Comparison of ENCODE assay signal across 25 mouse cellular contexts in the genomic region with DNA sequence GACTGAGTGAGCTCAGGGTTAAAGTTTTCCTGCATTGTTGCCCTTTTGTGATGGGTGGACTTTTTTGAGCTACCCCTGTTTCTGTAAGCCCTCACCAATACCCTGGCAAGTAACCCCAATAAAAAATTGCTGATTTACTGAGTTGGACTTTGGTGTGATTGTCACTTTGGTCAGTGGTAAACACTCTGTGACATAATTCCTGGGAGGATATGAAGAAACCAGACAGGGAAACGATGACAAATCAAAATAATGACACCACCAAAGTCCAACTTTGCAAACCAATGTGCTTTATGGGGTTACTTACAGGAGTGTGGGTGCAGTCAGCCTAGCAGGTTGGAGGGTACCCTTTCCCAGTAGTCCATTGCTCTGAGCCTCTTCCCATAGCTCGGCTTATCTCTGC. TPM values are rescaled to one million over a fixed set of nuclear protein-coding genes. Genes with fewer than 3 reads are reported as not detected.
DNase-seq lines count a peak whose midpoint lies in the region; ATAC-seq and TF ChIP-seq lines count a peak whose summit lies in the region.
"Had no signal": no experiment of that assay in that cellular context is flagged by ENCODE, and none has a peak within 500 bp of the region (broad histone marks: within the 10 kb centered on the region; RNA-seq: fewer than 3 reads in every experiment).

No protein-coding gene starts in this region.

- no peaks in the 10 kb centered on the region for H3K9me3 ChIP-seq in intestine, postnatal 0 days (ENCODE audit: control insufficient read depth)
- H3K9me3 ChIP-seq in intestine, embryonic 16.5 days (ENCODE audit: control insufficient read depth, low read length): no peaks in the 10 kb centered on the region
- H3K9me3 ChIP-seq in liver, postnatal 0 days (ENCODE audit: low read length): no peaks in the 10 kb centered on the region
- no peaks in the 10 kb centered on the region for H3K9me3 ChIP-seq in liver, embryonic 12.5 days (replicated peaks)
- H3K9me3 ChIP-seq: embryonic facial prominence, embryonic 13.5 days; embryonic facial prominence, embryonic 15.5 days; forebrain, embryonic 10.5 days; forebrain, embryonic 12.5 days had no signal

- ATAC-seq in intestine, postnatal 0 days: 0 out of 2 replicates have a peak, but pooled peaks have one; percentile 25
- ATAC-seq in intestine, embryonic 16.5 days: no peak
- 0 out of 2 replicates have a peak, but pooled peaks have one; percentile 31 for ATAC-seq in liver, postnatal 0 days
- no peak for ATAC-seq in liver, embryonic 12.5 days
- ATAC-seq: forebrain, embryonic 14.5 days; forebrain, embryonic 16.5 days had no signal

- no peak for TF ChIP-seq EP300 in liver, postnatal 0 days (IDR thresholded peaks at IDR 0.05; ENCODE audit: low read depth)

- H3K9ac ChIP-seq in intestine, postnatal 0 days (ENCODE audit: low read depth, low read length): no peak overlapping the region
- H3K9ac ChIP-seq in intestine, embryonic 16.5 days (ENCODE audit: low read depth, low read length): no peak overlapping the region
- H3K9ac ChIP-seq in liver, postnatal 0 days (replicated peaks): no peak overlapping the region
- no peak overlapping the region for H3K9ac ChIP-seq in liver, embryonic 12.5 days
- H3K9ac ChIP-seq: embryonic facial prominence, embryonic 13.5 days; embryonic facial prominence, embryonic 15.5 days; forebrain, embryonic 12.5 days had no signal

- TF ChIP-seq CTCF in intestine, postnatal 0 days (IDR thresholded peaks at IDR 0.05; ENCODE audit: low read depth): no peak
- TF ChIP-seq CTCF in liver, postnatal 0 days (IDR thresholded peaks at IDR 0.05; ENCODE audit: low read depth): no peak

- no peak overlapping the region for H3K4me3 ChIP-seq in intestine, postnatal 0 days (ENCODE audit: low read depth, low read length)
- no peak overlapping the region for H3K4me3 ChIP-seq in intestine, embryonic 16.5 days (ENCODE audit: low read length)
- H3K4me3 ChIP-seq in liver, postnatal 0 days (ENCODE audit: low read depth, low read length): no peak overlapping the region
- no peak overlapping the region for H3K4me3 ChIP-seq in liver, embryonic 12.5 days
- H3K4me3 ChIP-seq: embryonic facial prominence, embryonic 13.5 days; embryonic facial prominence, embryonic 15.5 days; erythroblast, embryonic 14.5 days; forebrain, embryonic 10.5 days; forebrain, embryonic 12.5 days had no signal

- no peaks in the 10 kb centered on the region for H3K36me3 ChIP-seq in intestine, postnatal 0 days (ENCODE audit: control insufficient read depth, insufficient read depth)
- no peaks in the 10 kb centered on the region for H3K36me3 ChIP-seq in intestine, embryonic 16.5 days (ENCODE audit: control insufficient read depth, insufficient read depth, low read length)
- H3K36me3 ChIP-seq in liver, postnatal 0 days (replicated peaks; ENCODE audit: insufficient read depth, low read length): no peaks in the 10 kb centered on the region
- H3K36me3 ChIP-seq in liver, embryonic 12.5 days: no peaks in the 10 kb centered on the region
- H3K36me3 ChIP-seq: embryonic facial prominence, embryonic 13.5 days; embryonic facial prominence, embryonic 15.5 days; forebrain, embryonic 10.5 days; forebrain, embryonic 12.5 days had no signal

- WGBS in intestine, postnatal 0 days: 43% methylated on average over 2 of the region's 2 CpGs
- 80% methylated on average over 2 of the region's 2 CpGs for WGBS in intestine, embryonic 16.5 days
- WGBS in liver, postnatal 0 days (ENCODE audit: insufficient replicate concordance): 58% methylated on average over 2 of the region's 2 CpGs
- WGBS in liver, embryonic 12.5 days (ENCODE audit: insufficient replicate concordance): 64% methylated on average over 2 of the region's 2 CpGs

- no peaks in the 10 kb centered on the region for H3K4me1 ChIP-seq in intestine, postnatal 0 days (replicated peaks; ENCODE audit: control insufficient read depth, insufficient read depth, low read length)
- no peaks in the 10 kb centered on the region for H3K4me1 ChIP-seq in intestine, embryonic 16.5 days (ENCODE audit: control insufficient read depth, insufficient read depth, low read length)
- H3K4me1 ChIP-seq in liver, postnatal 0 days (ENCODE audit: insufficient read depth): peaks cover 7% of the 10 kb centered on the region; the same call in 1 of the 2 replicates
- peaks cover 4% of the 10 kb centered on the region; the same call in 1 of the 2 replicates for H3K4me1 ChIP-seq in liver, embryonic 12.5 days

- no peak for DNase-seq in liver, postnatal 0 days
- no peak for DNase-seq in spleen, postnatal 10 days (ENCODE audit: low spot score in 2 of 2)
- DNase-seq: adrenal gland, adult 2 months; adrenal gland, postnatal 10 days; adrenal gland, postnatal 25 days; cerebellum, adult 11 months; cerebellum, adult 18-20 months; cerebellum, adult 8-10 months; cerebellum, adult 9-11 months; cerebellum, postnatal 14 days; cerebellum, postnatal 36 days; embryo, embryonic 11 days had no signal

- no peaks in the 10 kb centered on the region for H3K27me3 ChIP-seq in intestine, postnatal 0 days (replicated peaks; ENCODE audit: control insufficient read depth, insufficient read depth, low read length)
- no peaks in the 10 kb centered on the region for H3K27me3 ChIP-seq in intestine, embryonic 16.5 days (replicated peaks; ENCODE audit: control insufficient read depth, insufficient read depth, low read length)
- H3K27me3 ChIP-seq in liver, postnatal 0 days (ENCODE audit: insufficient read depth, low read length): no peaks in the 10 kb centered on the region
- no peaks in the 10 kb centered on the region for H3K27me3 ChIP-seq in liver, embryonic 12.5 days (replicated peaks)
- H3K27me3 ChIP-seq: embryonic facial prominence, embryonic 13.5 days; embryonic facial prominence, embryonic 15.5 days had no signal

- H3K4me2 ChIP-seq in intestine, postnatal 0 days (replicated peaks; ENCODE audit: low read depth): no peak overlapping the region
- no peak overlapping the region for H3K4me2 ChIP-seq in intestine, embryonic 16.5 days (ENCODE audit: low read depth, low read length)
- H3K4me2 ChIP-seq in liver, postnatal 0 days (ENCODE audit: low read depth, low read length): no peak overlapping the region
- H3K4me2 ChIP-seq in liver, embryonic 12.5 days: no peak overlapping the region
- H3K4me2 ChIP-seq: embryonic facial prominence, embryonic 13.5 days; embryonic facial prominence, embryonic 15.5 days; forebrain, embryonic 12.5 days had no signal

- H3K27ac ChIP-seq in intestine, postnatal 0 days (ENCODE audit: low read depth, low read length): no peak overlapping the region
- H3K27ac ChIP-seq in intestine, embryonic 16.5 days (ENCODE audit: low read length): no peak overlapping the region
- H3K27ac ChIP-seq in liver, postnatal 0 days (ENCODE audit: low read depth): no peak overlapping the region
- no peak overlapping the region for H3K27ac ChIP-seq in liver, embryonic 12.5 days
- H3K27ac ChIP-seq: embryonic facial prominence, embryonic 13.5 days; embryonic facial prominence, embryonic 15.5 days; forebrain, embryonic 10.5 days; forebrain, embryonic 12.5 days had no signal

RNA-seq across cellular contexts. Expression of gene Cyp4f37, which starts 16.0 kb away (rescaled TPM):
- polyA plus RNA-seq in intestine, postnatal 0 days (2015; fragmentation: Nextera tagmentation; extraction: Ambion mirVana): not detected in 2 replicates
- polyA plus RNA-seq in intestine, embryonic 16.5 days (2015; fragmentation: Nextera tagmentation; extraction: Ambion mirVana): not detected in 2 replicates
- polyA plus RNA-seq in liver, postnatal 0 days (2015; fragmentation: Nextera tagmentation; extraction: Ambion mirVana): not detected in 2 replicates
- polyA plus RNA-seq in liver, embryonic 12.5 days (2016; fragmentation: Nextera tagmentation; extraction: Ambion mirVana): not detected in 2 replicates
- polyA plus RNA-seq: adrenal gland, adult 2 months; brain, embryonic 14.5 days; C2C12; embryonic facial prominence, embryonic 11.5 days; embryonic facial prominence, embryonic 13.5 days; embryonic facial prominence, embryonic 15.5 days; erythroblast, embryonic 14.5 days; forebrain, embryonic 10.5 days; forebrain, embryonic 12.5 days; forebrain, embryonic 14.5 days; forebrain, embryonic 16.5 days had no signal

RNA-seq across cellular contexts. Expression of gene Cyp4f40, which starts 21.5 kb away (rescaled TPM):
- 3.2 and 3.7 TPM in 2 replicates for polyA plus RNA-seq in intestine, postnatal 0 days (2015; fragmentation: Nextera tagmentation; extraction: Ambion mirVana)
- polyA plus RNA-seq in intestine, embryonic 16.5 days (2015; fragmentation: Nextera tagmentation; extraction: Ambion mirVana): 24.0 and 24.6 TPM in 2 replicates
- polyA plus RNA-seq in liver, postnatal 0 days (2015; fragmentation: Nextera tagmentation; extraction: Ambion mirVana): not detected in 2 replicates
- not detected in 2 replicates for polyA plus RNA-seq in liver, embryonic 12.5 days (2016; fragmentation: Nextera tagmentation; extraction: Ambion mirVana)
- polyA plus RNA-seq: adrenal gland, adult 2 months; embryonic facial prominence, embryonic 11.5 days; embryonic facial prominence, embryonic 13.5 days; erythroblast, embryonic 14.5 days; forebrain, embryonic 10.5 days; forebrain, embryonic 12.5 days; forebrain, embryonic 14.5 days; forebrain, embryonic 16.5 days had no signal

RNA-seq across cellular contexts. Expression of gene Cyp4f15, which starts 48.3 kb away (rescaled TPM):
- not detected in 2 replicates for polyA plus RNA-seq in intestine, postnatal 0 days (2015; fragmentation: Nextera tagmentation; extraction: Ambion mirVana)
- polyA plus RNA-seq in intestine, embryonic 16.5 days (2015; fragmentation: Nextera tagmentation; extraction: Ambion mirVana): 0.26 and 0.28 TPM in 2 replicates
- 33.5 and 37.6 TPM in 2 replicates for polyA plus RNA-seq in liver, postnatal 0 days (2015; fragmentation: Nextera tagmentation; extraction: Ambion mirVana)
- polyA plus RNA-seq in liver, embryonic 12.5 days (2016; fragmentation: Nextera tagmentation; extraction: Ambion mirVana): 2.3 and 2.7 TPM in 2 replicates
- polyA plus RNA-seq: C2C12; erythroblast, embryonic 14.5 days had no signal

Comparison
In these comparisons a context has a peak if more than half of its experiments do, and no peak if none do; other contexts are left out.
1. ATAC-seq: peak in intestine, postnatal 0 days (single experiment) and liver, postnatal 0 days (single experiment); none in intestine, embryonic 16.5 days (single experiment) and liver, embryonic 12.5 days (single experiment).